Mouse (Mus musculus): ENCODE results near the gene Kptn.
A peak's percentile ranks its signal among the peaks of the same experiment; 100 is the strongest.

The Kptn gene

GRCm38 (mm10) chr7:16120262-16120600 is 536 bp downstream of the Kptn start:
- DNase-seq (ENCODE audit: low spot score), result no peak

GRCm38 (mm10) chr7:16125829-16126228 is 6.1 kb downstream of the Kptn start:
- DNase-seq (ENCODE audit: low spot score), result no peak

GRCm38 (mm10) chr7:16128344-16128743 is 8.6 kb downstream of the Kptn start:
- no peak for DNase-seq (ENCODE audit: low spot score)

- DNase-seq (ENCODE audit: low spot score), result no peak
These were observed 9.2 kb downstream of the Kptn start for GRCm38 (mm10) chr7:16128899-16129298.

- DNase-seq (ENCODE audit: low spot score), result peak; percentile 76
These were observed 9.7 kb downstream of the Kptn start, which contains the start of gene Slc8a2 for GRCm38 (mm10) chr7:16129421-16129845. Slc8a2 (plus strand) TSS chr7:16129826.

- DNase-seq (ENCODE audit: low spot score), result no peak
These were observed 10.4 kb downstream of the Kptn start for GRCm38 (mm10) chr7:16129846-16130691.

- DNase-seq (ENCODE audit: low spot score), result no peak
These were observed 11.4 kb downstream of the Kptn start for GRCm38 (mm10) chr7:16130956-16131634.

GRCm38 (mm10) chr7:16132161-16132581 is 12.5 kb downstream of the Kptn start:
- no peak for DNase-seq (ENCODE audit: low spot score)

GRCm38 (mm10) chr7:16132926-16133325 is 13.2 kb downstream of the Kptn start:
- DNase-seq (ENCODE audit: low spot score), result no peak

GRCm38 (mm10) chr7:16133691-16134090 is 14.0 kb downstream of the Kptn start:
- DNase-seq (ENCODE audit: low spot score), result no peak

GRCm38 (mm10) chr7:16134951-16135392 is 15.3 kb downstream of the Kptn start:
- no peak for DNase-seq (ENCODE audit: low spot score)

GRCm38 (mm10) chr7:16146489-16147410 is 27.1 kb downstream of the Kptn start:
- no peak for DNase-seq (ENCODE audit: low spot score)

GRCm38 (mm10) chr7:16147643-16148042 is 27.9 kb downstream of the Kptn start:
- peak; percentile 66 for DNase-seq (ENCODE audit: low spot score)

GRCm38 (mm10) chr7:16149241-16149640 is 29.5 kb downstream of the Kptn start:
- DNase-seq (ENCODE audit: low spot score), result no peak

- DNase-seq (ENCODE audit: low spot score), result no peak
These were observed 30.8 kb downstream of the Kptn start for GRCm38 (mm10) chr7:16150191-16151145.

GRCm38 (mm10) chr7:16153522-16153921 is 33.8 kb downstream of the Kptn start:
- peak; percentile 26 for DNase-seq (ENCODE audit: low spot score)

GRCm38 (mm10) chr7:16155132-16155872 is 35.6 kb downstream of the Kptn start:
- DNase-seq (ENCODE audit: low spot score), result no peak

- DNase-seq (ENCODE audit: low spot score), result no peak
These were observed 36.5 kb downstream of the Kptn start for GRCm38 (mm10) chr7:16156105-16156714.

- DNase-seq (ENCODE audit: low spot score), result no peak
These were observed 39.0 kb downstream of the Kptn start for GRCm38 (mm10) chr7:16158735-16159134.

GRCm38 (mm10) chr7:16160702-16161101 is 41.0 kb downstream of the Kptn start:
- no peak for DNase-seq (ENCODE audit: low spot score)
